Mouse (Mus musculus) bone marrow, adult 2 months (tissue): ENCODE measurements around the gene Sox5. TPM values are rescaled to one million over a fixed set of nuclear protein-coding genes. Genes with fewer than 3 reads are reported as not detected.

Source experiments
- H3K27ac ChIP-seq: fragments of 200-500 bp; 2 replicates; pipeline ENCODE4 v1.5.1; 2012; ENCODE audit warnings: low read depth, mild to moderate bottlenecking, control low read depth, inconsistent platforms, low read length; ENCODE audit not compliant: control insufficient read depth, poor library complexity, insufficient read depth
- H3K4me1 ChIP-seq: fragments of 200-500 bp; 2 replicates; pipeline ENCODE4 v1.6.1; 2011; ENCODE audit warnings: low read length; ENCODE audit not compliant: control insufficient read depth, insufficient read depth
- H3K4me3 ChIP-seq: fragments of 200-500 bp; replicated peaks from 2 replicates; pipeline ENCODE3; 2011; ENCODE audit warnings: mild to moderate bottlenecking, low read depth, low read length, control low read depth; ENCODE audit not compliant: control insufficient read depth
- CTCF ChIP-seq: fragments of 200-500 bp; IDR thresholded peaks from 2 replicates; pipeline ENCODE4 v1.5.1; 2011; ENCODE audit warnings: low read length, control low read depth; ENCODE audit not compliant: control insufficient read depth, insufficient read depth
- POLR2A ChIP-seq: fragments of 200-500 bp; IDR thresholded peaks from 2 replicates; pipeline ENCODE4 v1.6.1; 2011; ENCODE audit warnings: low read depth, mild to moderate bottlenecking, control low read depth, low read length, borderline replicate concordance; ENCODE audit not compliant: control insufficient read depth
- WGBS: fragments of 180-500 bp; shearing (Covaris S2); methylation state at CpG from one replicate; pipeline ENCODE4 v1.1.7; 2018; 5-methylcytosine and 5-hydroxymethylcytosine counted together
- polyA plus RNA-seq: library from polyadenylated mRNA; stranded (reverse); fragments of >200 nt; gene quantifications from 2 replicates; pipeline ENCODE4 v1.2.4, GENCODE M21; 2011; ENCODE audit warnings: low replicate concordance; ENCODE audit not compliant: missing spikeins, insufficient read depth, insufficient read length

Gene Sox5
- polyA plus RNA-seq, 1 experiment = not detected

- WGBS = 79% methylated on average over 7 of the region's 7 CpGs
- Histone ChIP-seq H3K4me1 (no peaks in the 10 kb centered on the region), H3K27ac (no peak overlapping the region), H3K4me3 (no peak overlapping the region)
- TF ChIP-seq CTCF (no peak), POLR2A (no peak)
Measured at GRCm38 (mm10) chr6:143857376-143857775, 924.4 kb downstream of the Sox5 start.

- no peak for TF ChIP-seq CTCF
- TF ChIP-seq POLR2A = no peak
- Histone ChIP-seq H3K4me1 (no peaks in the 10 kb centered on the region), H3K27ac (no peak overlapping the region), H3K4me3 (no peak overlapping the region)
- 61% methylated on average over 12 of the region's 12 CpGs for WGBS
Measured at GRCm38 (mm10) chr6:143855421-143855820, 926.4 kb downstream of the Sox5 start.

- TF ChIP-seq POLR2A (no peak), CTCF (no peak)
- no peak overlapping the region for H3K4me3 ChIP-seq
- no peak overlapping the region for H3K27ac ChIP-seq
- WGBS = 86% methylated on average over 3 of the region's 3 CpGs
- no peaks in the 10 kb centered on the region for H3K4me1 ChIP-seq
Measured at GRCm38 (mm10) chr6:143854031-143854430, 927.7 kb downstream of the Sox5 start.

- H3K27ac ChIP-seq = no peak overlapping the region
- H3K4me1 ChIP-seq = no peaks in the 10 kb centered on the region; the same call in 1 of the 2 replicates
- no peak overlapping the region for H3K4me3 ChIP-seq
- no peak for TF ChIP-seq CTCF
- no peak for TF ChIP-seq POLR2A
Measured at GRCm38 (mm10) chr6:143845761-143846160, 936.0 kb downstream of the Sox5 start.

GRCm38 (mm10) chr6:143844701-143844970, 937.1 kb downstream of the Sox5 start:
- TF ChIP-seq POLR2A = no peak
- TF ChIP-seq CTCF = no peak
- H3K4me3 ChIP-seq = no peak overlapping the region
- WGBS = 80% methylated on average over 3 of the region's 3 CpGs
- no peak overlapping the region for H3K27ac ChIP-seq
- H3K4me1 ChIP-seq = no peaks in the 10 kb centered on the region; the same call in 1 of the 2 replicates

- Histone ChIP-seq H3K27ac (no peak overlapping the region), H3K4me1 (no peaks in the 10 kb centered on the region; the same call in 1 of the 2 replicates), H3K4me3 (no peak overlapping the region)
- WGBS = 73% methylated on average over 10 of the region's 10 CpGs
- TF ChIP-seq CTCF (no peak), POLR2A (no peak)
Measured at GRCm38 (mm10) chr6:143843933-143844700, 937.7 kb downstream of the Sox5 start.

- Histone ChIP-seq H3K27ac (no peak overlapping the region), H3K4me1 (no peaks in the 10 kb centered on the region; the same call in 1 of the 2 replicates), H3K4me3 (no peak overlapping the region)
- WGBS = 57% methylated on average over 7 of the region's 7 CpGs
- TF ChIP-seq POLR2A (no peak), CTCF (no peak)
Measured at GRCm38 (mm10) chr6:143841954-143842353, 939.8 kb downstream of the Sox5 start.

GRCm38 (mm10) chr6:143841109-143841638, 940.6 kb downstream of the Sox5 start:
- 82% methylated on average over 15 of the region's 15 CpGs for WGBS
- Histone ChIP-seq H3K27ac (no peak overlapping the region), H3K4me3 (no peak overlapping the region), H3K4me1 (no peaks in the 10 kb centered on the region; the same call in 1 of the 2 replicates)
- no peak for TF ChIP-seq POLR2A
- TF ChIP-seq CTCF = no peak

- TF ChIP-seq POLR2A (no peak), CTCF (no peak)
- Histone ChIP-seq H3K27ac (no peak overlapping the region), H3K4me1 (no peaks in the 10 kb centered on the region; the same call in none of the 2 replicates), H3K4me3 (no peak overlapping the region)
- 72% methylated on average over 9 of the region's 9 CpGs for WGBS
Measured at GRCm38 (mm10) chr6:143838384-143839076, 943.2 kb downstream of the Sox5 start.
